Mouse (Mus musculus): ENCODE measurements around the gene Phc1. TPM values are rescaled to one million over a fixed set of nuclear protein-coding genes. Genes with fewer than 3 reads are reported as not detected.

Phc1 gene
- total RNA-seq, 2 experiments from 2014 or later = 17.6 to 22.9 TPM

DNA sequence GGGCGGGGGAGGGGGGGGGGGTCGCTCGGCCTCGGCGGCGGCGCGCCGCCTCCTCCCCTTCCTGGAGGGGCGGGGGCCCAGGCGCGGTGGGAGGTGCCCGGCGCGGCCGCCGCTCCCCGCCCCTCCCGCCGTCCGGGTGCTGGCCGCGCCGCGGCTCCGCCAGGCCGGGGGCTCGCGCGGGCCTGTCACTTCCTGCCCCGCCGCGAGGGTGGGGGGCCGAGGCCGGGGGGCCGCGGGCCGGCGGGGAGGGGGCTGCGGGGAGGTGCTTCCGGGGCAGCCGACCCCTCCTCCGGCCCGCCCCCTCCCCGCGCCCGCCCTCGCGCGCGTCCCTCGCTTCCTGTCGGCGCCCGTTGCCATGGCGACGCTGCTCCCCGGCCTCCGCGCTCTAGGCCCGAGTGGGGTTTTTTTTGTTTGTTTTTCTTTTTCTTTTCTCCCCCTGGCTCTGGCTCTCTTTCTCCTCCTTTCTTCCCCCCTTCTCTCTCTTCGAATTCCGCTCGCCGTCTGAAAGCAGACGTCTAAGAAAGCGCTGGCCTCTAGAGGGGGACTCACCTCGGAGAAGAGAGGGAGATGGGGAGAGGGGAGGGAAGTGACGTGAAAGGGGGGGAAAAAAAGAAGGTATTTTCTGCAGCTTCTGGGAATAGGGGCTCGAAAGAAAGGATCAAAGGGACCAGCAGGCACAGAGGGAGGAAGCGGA is 566 bp downstream of the Phc1 start:
- DNase-seq = peak; percentile 66 to 80
- intact Hi-C loops (cut with DNase I) = loop anchor here (2.0 kb wide), 1 partner anchor 31 kb away; the partner anchor contains the start of gene M6pr

DNA sequence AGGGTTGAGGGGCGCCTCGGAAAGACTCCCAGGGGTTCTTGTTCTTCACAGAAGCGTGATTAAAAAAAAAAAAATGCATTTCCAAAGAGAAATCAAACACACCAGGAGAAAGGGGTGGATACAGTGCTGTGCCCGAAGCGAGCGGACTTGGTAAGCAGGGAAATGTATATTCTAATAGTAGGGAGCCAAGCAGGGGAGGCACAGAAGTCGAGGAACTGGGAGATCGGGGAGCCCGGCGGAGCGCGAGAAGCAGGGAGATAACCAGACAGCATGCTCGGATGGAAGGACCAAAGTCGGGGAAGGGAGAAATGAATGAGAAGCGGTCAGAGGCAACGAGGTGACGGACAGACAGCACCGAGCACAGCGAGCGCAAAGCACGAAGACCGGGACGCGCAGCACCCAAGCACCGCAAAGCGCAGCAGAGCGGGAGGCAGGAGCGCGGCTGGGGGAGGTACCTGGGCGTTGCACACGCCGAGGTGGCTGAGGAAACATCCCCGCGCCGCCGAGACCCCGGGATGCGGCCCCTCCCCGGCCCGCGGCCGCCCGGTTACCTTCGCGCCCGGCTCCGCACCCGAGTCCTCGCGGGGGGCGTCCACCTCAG is 1.2 kb downstream of the Phc1 start:
- DNase-seq = peak; percentile 24 to 52
- intact Hi-C loops (cut with DNase I) = loop anchor here (2.0 kb wide), 1 partner anchor 30 kb away; the partner anchor contains the start of gene M6pr

DNA sequence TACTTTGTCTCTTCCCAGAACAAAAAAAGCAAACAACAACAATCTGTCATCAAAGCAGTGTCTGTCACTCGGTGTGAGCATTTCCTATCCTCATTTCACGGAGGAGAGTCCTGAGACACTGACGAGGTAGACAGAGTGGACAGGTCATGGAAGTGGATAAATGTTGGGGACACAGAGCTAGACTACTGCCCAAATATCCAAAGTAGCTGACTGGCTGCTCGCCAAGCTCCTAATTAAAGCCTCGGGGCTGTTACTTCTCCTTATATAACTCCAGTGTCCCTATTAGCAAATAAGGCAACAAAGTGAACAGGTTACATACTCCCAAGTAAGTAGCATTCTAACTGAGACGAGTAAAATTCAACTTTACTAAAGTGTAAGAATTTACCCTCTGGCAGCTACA is 2.8 kb downstream of the Phc1 start:
- no peak for DNase-seq
- intact Hi-C loops (cut with DNase I) = no loop called here

DNA sequence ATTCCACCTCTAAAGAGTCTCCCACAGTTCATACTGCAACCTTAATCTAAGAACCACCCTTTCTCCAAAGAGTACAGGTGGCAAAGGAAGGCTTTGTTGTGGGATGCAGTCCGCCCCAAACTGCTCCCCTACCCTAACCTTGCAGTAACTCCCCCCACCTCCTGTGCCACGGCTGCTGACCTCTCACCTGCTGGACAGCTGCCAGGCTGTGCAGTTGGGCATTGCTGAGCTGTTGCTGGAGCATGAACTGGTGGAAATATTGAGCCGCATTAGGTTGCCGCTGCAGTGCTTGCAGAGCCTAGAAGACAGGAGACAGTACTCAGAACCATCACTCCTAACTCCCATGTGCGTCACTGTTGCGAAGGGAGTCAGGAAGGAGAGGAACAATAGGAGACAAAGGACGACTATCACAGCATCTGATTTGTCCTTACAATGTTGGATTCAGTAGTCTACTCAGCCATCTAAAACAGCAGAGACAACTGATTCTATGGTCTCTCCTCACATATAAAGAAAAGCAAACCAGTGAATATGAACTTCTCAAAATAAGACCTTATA is 5.5 kb downstream of the Phc1 start:
- intact Hi-C loops (cut with DNase I) = no loop called here
- DNase-seq = no peak

GRCm38 (mm10) chr6:122333081-122333612 is 7.2 kb downstream of the Phc1 start:
- DNase-seq = no peak
- intact Hi-C loops (cut with DNase I) = no loop called here

- intact Hi-C loops (cut with DNase I) = no loop called here
- DNase-seq = no peak
Observed at GRCm38 (mm10) chr6:122325361-122325975, 14.9 kb downstream of the Phc1 start.

- intact Hi-C loops (cut with DNase I) = no loop called here
- no peak for DNase-seq
Observed at GRCm38 (mm10) chr6:122318726-122319125, 21.6 kb downstream of the Phc1 start.

DNA sequence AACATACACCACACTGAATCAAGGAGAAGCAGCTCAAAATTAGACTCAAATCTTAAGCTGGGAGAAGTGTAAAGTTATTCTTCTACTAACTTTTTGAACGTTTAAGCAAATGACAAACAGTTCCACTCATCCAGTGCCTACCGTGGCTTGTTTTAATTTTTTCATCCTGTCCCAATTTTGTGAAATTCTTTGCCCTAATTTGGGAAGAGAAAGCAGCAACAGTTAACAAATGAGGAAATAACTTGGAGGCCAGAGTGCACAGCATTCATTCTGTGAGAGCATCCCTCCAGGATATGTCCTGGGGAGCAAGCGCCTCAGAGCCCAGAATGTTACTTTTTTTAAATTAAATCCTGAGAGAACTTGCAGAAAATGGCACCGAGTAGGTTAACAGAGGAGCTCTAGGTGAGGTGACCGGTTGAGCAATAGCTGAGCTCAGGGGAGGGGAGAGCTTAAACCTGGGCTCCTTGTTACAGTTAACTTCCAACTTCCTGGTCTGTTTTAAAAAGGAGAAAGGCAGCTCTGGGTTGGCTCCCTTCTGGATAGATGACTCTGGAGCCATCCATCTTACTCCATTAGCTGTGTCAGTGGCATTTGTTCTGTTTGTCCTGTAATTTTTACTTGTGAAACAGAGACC is 30.1 kb downstream of the Phc1 start:
- intact Hi-C loops (cut with DNase I) = no loop called here
- DNase-seq = no peak

GRCm38 (mm10) chr6:122309446-122309960 is 30.9 kb downstream of the Phc1 start:
- intact Hi-C loops (cut with DNase I) = loop anchor here (2.0 to 10.0 kb wide), 3 partner anchors 29 to 747 kb away; partner anchors contain the start of gene Foxj2

DNA sequence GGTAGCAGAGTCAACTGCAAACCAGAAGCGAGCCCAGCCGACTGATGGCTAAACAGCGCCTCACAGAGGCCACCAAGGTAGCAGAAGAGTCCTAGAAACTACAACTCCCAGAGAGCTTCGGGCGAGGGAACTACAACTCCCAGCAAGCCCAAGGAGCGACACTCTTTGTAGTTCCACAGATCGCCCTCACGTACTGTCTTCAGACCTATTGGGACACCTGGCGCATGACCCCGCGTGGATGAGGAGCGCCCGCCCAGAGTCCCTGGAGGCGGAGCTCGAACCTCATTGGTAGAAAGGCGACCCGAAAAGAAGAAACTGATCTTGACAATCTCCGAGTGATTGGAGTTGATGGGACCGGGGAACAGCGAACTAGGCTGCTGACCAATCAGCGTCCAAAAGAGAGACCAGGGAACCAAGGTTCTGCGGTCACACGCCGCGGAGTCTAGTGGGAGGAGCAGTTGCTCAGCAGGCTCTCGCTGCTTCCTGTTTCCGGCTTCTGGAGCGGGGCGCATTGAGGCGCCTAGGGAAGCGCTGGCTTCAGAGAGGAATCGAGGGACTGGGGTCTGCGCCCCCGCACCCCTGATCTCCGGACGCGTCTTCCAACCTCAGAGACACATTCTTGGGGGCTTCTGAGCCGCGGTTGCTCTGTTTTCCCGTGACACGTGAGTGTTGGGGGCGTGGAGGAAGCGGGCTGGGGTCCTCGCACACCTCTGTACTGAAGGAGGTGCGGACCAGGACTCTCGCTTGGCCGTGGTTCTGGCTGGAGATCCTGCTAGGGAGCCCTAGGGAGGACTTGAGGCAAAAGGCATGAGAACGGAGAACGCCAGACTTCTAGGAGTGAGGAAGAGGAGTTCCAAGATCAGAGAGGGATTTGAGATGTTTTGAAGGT is 31.6 kb downstream of the Phc1 start, which contains the start of gene M6pr:
M6pr (plus strand) TSS at position 216 of the 889 bp plus-strand sequence.
- peak; percentile 92 to 93 for DNase-seq
- intact Hi-C loops (cut with DNase I) = loop anchor here (2.0 to 10.0 kb wide), 3 partner anchors 30 to 746 kb away; partner anchors contain the start of gene Foxj2

More at GRCm38 (mm10) chr6:122309446-122309960, 30.9 kb downstream of the Phc1 start:
- DNase-seq = no peak

GRCm38 (mm10) chr6:122308136-122308504 is 32.2 kb downstream of the Phc1 start:
- no peak for DNase-seq
- intact Hi-C loops (cut with DNase I) = loop anchor here (2.0 to 10.0 kb wide), 3 partner anchors 31 to 746 kb away; partner anchors contain the start of gene Foxj2

GRCm38 (mm10) chr6:122306707-122307106 is 33.7 kb downstream of the Phc1 start:
- intact Hi-C loops (cut with DNase I) = loop anchor here (5.0 to 10.0 kb wide), 2 partner anchors 508 to 744 kb away; partner anchors contain the start of gene Foxj2

GRCm38 (mm10) chr6:122304790-122305555 is 35.4 kb downstream of the Phc1 start:
- intact Hi-C loops (cut with DNase I) = loop anchor here (5.0 to 10.0 kb wide), 3 partner anchors 48 to 743 kb away; partner anchors contain the start of gene Foxj2
- DNase-seq = no peak

More at GRCm38 (mm10) chr6:122306707-122307106, 33.7 kb downstream of the Phc1 start:
- DNase-seq = no peak

DNA sequence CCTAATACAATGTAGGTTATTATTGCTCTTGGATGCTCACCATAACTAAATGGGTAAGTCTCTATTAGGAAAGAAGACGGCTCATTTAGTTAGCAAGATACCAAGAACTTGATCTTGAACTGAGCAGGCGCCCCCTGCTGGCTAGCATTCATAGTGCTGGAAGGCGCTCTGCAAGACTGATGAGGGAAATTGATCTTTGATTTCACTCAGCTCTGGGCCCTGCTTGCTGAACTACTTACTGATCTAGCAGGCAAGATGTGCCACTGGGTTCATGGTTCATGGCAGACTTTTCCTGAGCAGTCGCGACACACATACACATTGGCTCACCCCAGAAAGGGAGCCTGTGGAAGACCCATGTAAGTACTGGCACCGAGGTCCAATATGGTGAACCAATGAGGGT is 36.0 kb downstream of the Phc1 start:
- peak; percentile 61 to 66 for DNase-seq
- intact Hi-C loops (cut with DNase I) = loop anchor here (5.0 to 10.0 kb wide), 2 partner anchors 47 to 510 kb away; partner anchors contain the start of gene Foxj2

DNA sequence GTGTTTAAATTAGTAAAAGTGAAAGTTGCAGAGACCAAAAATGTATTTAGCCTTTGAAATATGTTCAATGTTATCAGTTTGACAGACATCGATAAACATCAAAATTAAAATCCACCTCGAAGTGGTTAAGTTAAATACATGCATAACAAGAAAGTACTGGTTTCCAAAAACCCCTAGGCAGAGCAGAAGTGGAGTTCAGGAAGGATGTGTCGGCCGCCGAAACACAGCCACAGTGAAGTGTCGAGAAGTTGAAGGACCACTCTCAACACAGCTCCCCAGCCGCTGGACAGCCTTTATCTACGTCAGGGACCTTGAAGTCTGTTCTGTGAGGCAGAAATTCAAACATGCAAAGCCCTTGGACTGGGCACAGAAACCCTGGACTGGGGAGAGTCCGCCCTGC is 36.8 kb downstream of the Phc1 start:
- DNase-seq = no peak
- intact Hi-C loops (cut with DNase I) = loop anchor here (5.0 to 10.0 kb wide), 2 partner anchors 46 to 511 kb away; partner anchors contain the start of gene Foxj2

- intact Hi-C loops (cut with DNase I) = loop anchor here (5.0 to 10.0 kb wide), 2 partner anchors 45 to 512 kb away; partner anchors contain the start of gene Foxj2
Observed at GRCm38 (mm10) chr6:122302661-122303060, 37.7 kb downstream of the Phc1 start.

DNA sequence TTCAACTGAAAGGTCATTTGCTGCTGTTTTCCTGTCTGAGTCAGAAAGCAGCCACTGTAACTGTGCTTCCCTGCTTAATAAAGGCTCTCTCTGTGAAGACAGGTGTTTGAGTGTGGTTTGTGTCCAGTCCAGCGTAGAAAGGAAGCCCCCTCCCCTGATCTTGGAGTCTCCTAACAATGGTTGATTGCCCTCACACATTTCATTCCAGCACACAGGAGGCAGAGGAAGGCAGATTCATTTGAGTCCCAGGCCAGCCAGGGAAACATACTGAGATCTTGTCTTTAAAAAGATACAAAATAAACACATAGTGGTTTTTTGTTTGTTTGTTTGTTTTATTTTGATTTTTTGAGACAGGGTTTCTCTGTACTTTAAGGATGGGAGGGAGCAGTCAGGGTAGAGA is 38.2 kb downstream of the Phc1 start:
- DNase-seq = no peak
- intact Hi-C loops (cut with DNase I) = loop anchor here (5.0 to 10.0 kb wide), 2 partner anchors 45 to 513 kb away; partner anchors contain the start of gene Foxj2

More at GRCm38 (mm10) chr6:122302661-122303060, 37.7 kb downstream of the Phc1 start:
- no peak for DNase-seq

All from gastrocnemius, postnatal 36 days (tissue).